Mouse (Mus musculus) erythroblast, embryonic 14.5 days (primary cell): ENCODE measurements around the gene Adamtsl4.

Experiments used
- GATA1 ChIP-seq: IDR thresholded peaks from 2 replicates; pipeline ENCODE4 v1.6.1; 2012; ENCODE audit warnings: low read length, inconsistent platforms, mixed read lengths
- TAL1 ChIP-seq: IDR thresholded peaks from 3 replicates; pipeline ENCODE4 v1.6.1; 2012; ENCODE audit warnings: low read length, inconsistent platforms, mixed read lengths

- no peak for TF ChIP-seq TAL1
- no peak for TF ChIP-seq GATA1
These were observed 47.5 kb upstream of the Adamtsl4 start for GRCm38 (mm10) chr3:95735071-95735670.
